Mouse (Mus musculus): ENCODE data around the gene Atad5.

Gene Atad5

DNA sequence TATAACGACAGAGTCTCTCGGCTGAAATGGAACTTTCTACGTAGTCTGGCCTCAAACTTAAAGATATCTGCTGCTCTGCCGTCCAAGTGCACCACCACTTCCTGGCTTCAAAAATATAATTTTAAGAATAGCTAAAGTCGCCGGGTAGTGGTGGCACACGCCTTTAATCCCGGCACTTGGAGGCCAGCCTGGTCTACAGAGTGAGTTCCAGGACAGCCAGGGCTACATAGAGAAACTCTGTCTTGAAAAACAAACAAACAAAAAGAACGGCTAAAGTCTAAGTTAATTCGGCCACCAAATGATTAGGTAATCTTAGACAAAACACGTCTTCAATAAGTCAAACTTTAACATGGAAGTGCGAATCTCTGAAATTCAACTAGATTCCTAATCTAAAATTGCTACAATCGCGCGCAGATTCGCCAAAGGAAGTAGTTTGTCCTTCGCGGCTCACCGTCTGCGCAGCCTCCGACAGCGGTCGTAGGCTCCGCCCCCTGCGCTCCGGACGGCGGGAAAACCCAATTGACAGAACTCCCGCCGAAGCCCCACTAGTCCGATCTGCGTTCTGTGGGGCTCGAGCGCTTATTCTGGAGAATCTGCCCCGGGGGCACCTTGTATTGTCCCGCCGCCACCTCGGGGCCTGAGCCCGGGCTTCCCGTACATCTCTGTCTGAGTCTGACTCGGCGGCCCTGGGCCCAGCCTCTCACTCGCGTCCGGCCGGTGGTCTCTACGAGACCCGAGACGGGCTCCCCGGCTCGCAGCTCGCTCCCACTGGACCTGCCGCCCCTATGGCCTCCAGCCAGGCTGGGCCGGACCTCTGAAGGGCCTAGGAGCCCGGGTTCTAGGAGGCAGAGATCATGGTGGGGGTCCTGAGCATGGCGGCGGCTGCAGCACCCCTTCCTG lies at the start of gene Atad5:
Atad5 (plus strand) TSS at position 484 of the 900 bp plus-strand sequence.
- CTCF ChIA-PET, result interaction anchor here (0.8 kb wide), 1 partner anchor 13 kb away, joined by 3 read pairs; no protein-coding TSS in a partner anchor

DNA sequence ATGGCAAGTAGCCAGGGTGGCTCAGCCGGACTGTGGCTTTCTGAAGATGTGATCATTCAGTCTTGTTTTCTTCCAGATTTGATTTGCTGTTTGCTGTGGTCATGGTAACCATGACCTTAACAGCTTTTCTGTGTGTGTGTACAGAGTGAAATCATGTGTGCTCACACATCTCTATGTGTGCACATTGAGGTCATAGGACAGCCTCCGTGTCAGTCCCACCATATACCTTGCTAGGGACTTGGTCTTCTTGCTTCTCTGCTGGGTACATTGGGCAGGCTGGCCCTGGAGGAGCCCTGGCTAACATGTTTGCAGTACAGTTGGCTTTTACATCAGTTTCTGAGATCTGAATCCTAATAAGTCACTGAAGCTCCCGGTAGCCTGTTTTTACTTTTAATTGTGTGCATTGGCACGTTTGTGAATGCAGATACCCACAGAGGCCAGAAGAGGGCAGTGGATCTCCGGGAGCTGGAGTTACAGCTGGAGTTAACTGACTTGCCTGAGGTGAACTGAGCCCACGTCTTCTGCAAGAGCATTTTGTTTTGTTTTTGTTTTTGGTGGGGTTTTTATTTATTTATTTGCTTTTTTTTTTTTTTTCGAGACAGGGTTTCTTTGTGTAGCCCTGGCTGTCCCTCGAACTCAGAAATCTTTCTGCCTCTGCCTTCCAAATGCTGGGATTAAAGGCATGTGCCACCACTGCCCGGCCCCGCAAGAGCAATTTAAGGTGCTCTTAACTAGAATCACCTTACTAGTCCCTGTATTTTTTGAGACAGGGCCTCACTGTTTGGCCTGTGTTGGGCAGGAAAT lies 46.4 kb upstream of the Atad5 start:
- CTCF ChIA-PET, result interaction anchor here (0.6 to 1.0 kb wide), 2 partner anchors 100 to 108 kb away, joined by 4 to 6 read pairs; no protein-coding TSS in a partner anchor

DNA sequence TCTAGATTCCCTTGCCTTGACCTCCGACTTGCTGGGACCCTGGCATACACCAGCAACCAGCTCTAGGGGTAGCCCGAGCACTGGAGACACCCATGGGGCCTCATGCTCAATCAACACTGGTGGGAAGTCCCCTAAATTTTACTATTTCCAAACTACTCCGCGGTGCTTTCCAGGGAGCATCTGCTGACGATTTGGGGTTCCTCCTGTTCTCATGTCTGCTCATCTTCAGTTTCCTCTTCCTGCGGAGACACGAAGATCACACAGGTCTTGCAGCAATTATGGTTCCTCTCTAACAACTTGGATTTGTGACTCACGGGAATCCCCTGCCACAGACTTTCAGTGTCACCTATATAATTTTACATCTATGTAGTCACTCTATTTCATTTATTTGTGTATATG lies 45.8 kb upstream of the Atad5 start:
- CTCF ChIA-PET, result interaction anchor here (0.6 to 1.0 kb wide), 2 partner anchors 100 to 107 kb away, joined by 4 to 6 read pairs; no protein-coding TSS in a partner anchor

DNA sequence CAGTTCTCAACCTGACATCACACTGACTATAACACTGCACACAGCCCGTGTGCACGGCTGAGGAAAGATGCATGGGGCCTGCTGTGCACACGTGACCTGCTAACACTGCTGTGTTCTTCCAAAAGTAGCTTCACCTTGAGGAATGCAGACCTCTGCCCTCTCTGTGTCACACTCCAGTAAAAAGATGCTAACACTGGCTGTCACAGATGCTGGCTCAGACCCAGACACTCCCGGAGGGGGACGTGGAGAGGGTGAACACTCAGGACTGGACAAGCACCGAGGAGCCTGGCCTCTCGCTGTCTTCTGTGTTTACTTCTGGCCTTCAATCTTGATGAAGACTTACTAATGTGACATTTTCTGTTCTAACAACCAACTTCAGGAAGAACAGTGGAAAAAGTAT lies 42.3 kb upstream of the Atad5 start:
- CTCF ChIA-PET, result interaction anchor here (0.6 kb wide), 1 partner anchor 15 kb away, joined by 22 read pairs; no protein-coding TSS in a partner anchor

DNA sequence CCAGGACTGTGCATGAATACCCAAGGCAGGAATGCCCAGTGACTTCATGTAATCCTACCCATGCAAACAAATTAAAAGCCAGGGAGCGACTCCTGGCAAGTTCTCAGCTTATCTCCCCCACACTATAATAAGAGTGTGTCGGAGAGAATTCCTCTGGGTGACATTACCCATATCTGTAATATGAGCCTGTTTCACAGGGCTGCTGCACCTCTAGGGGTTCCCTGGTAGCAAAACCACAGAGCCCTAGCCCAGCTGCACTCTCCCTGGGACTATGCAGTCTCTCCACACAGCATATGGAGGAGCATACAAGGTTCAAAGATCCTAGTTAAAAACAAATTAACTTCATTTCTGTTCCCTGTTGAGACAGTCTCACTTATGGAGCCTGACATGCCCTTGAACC lies 39.1 kb upstream of the Atad5 start:
- CTCF ChIA-PET, result no interaction called here

DNA sequence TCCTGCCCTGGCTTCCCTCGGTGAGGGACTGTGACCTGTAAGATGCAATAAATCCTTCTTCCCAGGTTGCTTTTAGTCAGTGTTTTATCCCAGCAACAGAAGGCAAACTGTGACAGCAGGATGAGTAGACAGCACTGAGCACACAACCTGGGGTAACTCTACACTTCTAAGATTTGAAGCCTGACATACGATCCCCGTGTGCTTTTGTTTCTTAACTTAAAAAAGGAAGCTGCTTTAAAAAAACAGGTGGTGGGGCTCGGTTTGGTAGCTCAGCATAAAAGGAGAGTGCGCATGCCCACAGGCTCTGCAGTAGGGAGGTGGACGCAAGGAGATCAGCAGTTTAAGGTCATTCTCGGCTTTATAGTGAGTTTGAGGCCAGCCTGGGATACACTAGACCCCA lies 36.7 kb upstream of the Atad5 start:
- CTCF ChIA-PET, result no interaction called here

DNA sequence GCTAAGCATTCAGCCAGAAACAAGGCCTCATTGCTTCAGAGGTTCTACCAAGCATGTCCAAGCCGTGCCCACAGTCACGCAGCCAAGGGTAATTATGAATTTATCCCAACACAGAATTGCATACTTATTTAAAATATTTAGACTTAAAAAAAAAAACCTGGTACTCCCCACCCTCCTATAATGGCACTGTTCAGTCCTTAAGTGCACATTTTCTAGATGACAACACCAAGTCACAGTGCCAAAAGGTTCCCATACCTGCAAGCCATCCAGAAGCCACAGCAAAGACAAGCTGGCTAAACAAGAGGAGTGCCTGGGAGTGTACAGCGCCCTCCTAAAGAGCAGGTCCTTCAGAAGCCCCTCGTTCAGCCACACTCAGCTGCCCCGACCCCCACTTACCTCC lies 36.0 kb upstream of the Atad5 start:
- CTCF ChIA-PET, result interaction anchor here (0.5 kb wide), 1 partner anchor 147 kb away, joined by 6 read pairs; no protein-coding TSS in a partner anchor

DNA sequence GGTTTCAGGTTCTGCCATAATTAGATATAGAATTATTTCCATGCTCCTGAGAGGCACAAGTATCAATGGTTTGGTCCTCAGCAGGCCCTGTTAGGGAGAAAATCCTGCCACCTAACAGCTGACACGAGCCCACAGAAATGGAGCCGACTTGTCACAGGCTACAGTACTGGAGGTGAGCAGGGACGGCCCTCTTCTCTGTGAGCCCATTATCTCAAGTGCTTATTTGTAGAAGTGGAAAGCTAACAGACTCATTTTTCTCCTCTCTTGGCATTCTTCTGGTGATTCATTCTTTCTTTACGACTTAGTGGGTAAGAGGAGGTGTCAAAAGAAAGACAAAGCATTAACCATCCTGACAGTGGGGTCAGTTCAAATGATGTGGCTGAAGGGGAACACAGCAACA lies 34.5 kb upstream of the Atad5 start:
- CTCF ChIA-PET, result no interaction called here

DNA sequence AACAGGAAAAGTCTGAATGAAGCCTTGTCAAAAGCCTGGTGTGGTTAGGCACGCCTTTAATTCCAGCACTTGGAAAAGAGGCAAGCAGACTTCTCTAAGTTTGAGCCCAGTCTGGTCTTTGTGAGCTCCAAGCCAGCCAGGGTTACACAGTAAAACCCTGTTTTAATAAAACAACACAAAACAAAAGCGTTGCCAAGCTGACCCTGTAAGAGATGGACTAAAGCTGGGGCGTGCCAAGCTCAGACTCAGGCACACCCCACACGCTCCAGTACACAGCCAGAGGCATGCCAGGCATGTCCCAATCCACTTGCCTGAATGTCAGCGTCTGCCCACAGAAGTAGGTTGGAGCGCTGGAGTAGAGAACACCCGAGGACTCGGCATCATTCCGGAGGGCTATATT lies 33.1 kb upstream of the Atad5 start:
- CTCF ChIA-PET, result interaction anchor here (0.9 kb wide), 1 partner anchor 12 kb away, joined by 5 read pairs; no protein-coding TSS in a partner anchor

DNA sequence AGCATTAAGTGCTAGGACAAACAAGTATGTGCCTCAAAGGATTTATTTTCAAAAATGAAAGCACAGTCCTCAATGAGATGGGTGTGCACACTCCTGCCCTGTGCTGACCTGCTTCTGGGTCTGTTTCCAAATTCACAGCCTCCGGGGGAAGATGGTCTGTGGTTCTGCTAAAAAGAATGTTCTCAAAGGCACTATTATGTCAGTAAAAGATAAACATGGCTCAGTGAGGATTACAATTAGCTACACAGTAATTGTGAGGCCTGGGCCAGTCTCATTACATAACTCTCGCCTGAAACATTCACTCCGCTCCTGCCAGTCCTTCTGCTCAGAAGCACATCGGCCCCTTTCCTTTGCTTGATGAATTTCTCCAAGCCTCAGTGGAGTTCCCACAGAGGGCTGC lies 27.0 kb upstream of the Atad5 start:
- CTCF ChIA-PET, result interaction anchor here (0.6 to 0.8 kb wide), 2 partner anchors 15 to 67 kb away, joined by 8 to 22 read pairs; no protein-coding TSS in a partner anchor

DNA sequence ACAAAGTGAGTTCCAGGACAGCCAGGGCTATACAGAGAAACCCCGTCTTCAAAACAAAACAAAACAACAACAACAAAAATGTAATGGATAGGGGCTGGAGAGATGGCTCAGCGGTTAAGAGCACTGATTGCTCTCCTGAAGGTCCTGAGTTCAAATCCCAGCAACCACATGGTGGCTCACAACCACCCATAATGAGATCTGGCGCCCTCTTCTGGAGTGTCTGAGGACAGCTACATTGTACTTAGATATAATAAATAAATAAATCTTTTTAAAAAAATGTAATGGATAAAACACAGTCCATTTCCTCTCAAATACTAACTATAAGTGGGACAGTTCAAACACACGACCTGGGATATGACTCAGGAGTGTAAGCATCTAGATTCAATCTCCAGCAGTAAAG lies 22.8 kb upstream of the Atad5 start:
- CTCF ChIA-PET, result interaction anchor here (0.6 to 1.4 kb wide), 2 partner anchors 13 to 17 kb away, joined by 5 to 27 read pairs; no protein-coding TSS in a partner anchor

DNA sequence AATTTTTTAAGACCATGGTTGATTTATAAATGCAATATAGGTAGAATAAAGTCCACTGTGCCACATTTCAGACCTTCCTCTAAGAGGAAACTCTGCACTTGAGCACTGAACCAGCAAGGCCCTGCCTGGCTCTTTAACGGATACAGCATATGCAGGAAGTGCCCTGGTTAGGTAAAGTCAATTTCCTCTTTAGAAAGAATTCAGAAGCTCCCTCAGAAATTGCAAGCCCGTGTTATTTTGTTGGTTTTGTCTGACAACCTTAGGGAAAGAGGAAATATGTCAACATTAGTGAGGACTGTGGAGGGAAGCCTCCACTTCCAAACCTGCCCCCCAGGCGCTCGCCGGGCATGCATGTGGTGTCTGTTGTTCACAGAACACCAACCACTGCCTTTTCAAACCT lies 21.6 kb upstream of the Atad5 start:
- CTCF ChIA-PET, result interaction anchor here (0.6 to 1.4 kb wide), 2 partner anchors 12 kb away, joined by 5 read pairs; no protein-coding TSS in a partner anchor

DNA sequence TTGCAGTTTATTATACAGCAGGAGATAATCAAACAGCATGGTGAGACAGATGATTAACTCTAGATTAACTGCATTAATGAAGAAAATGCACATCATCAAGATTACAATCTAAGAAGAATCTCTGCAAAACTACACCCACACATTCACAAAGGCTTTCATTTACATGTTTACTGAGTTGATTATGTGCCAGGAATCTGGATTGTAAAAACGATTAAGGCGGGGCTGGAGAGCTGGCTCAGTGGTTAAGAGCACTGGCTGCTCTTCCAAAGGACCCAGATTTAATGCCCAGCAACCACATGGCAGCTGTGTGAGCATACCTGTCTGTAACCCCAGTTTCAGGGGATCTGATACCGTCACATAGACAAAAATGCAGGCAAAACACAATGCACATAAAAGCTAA lies 19.4 kb upstream of the Atad5 start:
- CTCF ChIA-PET, result no interaction called here

DNA sequence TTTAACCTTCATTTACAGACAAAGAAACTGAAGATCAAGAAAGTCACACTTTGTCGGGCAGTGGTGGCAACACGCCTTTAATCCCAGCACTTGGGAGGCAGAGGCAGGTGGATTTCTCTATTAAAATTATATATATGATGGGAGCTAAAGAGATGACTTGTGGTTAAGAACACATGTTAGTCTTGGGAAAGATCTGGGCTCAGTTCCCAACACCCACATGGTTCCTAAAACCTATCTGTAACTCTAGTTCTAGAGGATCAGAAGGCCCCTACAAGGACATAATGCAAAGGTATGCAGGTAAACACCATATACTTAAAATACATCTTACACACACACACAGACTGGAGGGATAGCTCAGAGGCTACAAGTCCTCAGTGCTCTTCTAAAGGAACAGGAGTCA lies 18.2 kb upstream of the Atad5 start:
- CTCF ChIA-PET, result no interaction called here

DNA sequence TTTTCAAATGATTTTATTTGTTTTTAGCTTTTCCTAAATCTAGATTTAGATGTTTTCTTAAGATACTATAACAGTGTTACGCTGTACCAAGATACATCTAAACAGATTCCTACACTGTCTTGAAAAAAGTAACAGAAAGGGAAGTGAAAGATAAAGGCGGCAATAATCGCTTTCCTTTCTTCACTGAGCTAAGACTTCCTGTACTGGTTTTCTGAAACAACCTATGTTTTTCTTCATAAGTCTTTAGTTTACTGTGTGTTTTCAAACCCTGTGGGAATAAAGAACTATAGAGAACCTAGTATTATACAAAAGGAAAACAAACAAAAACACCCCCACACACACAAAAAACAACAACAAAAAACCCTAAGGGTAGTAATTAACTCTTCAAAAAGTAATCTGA lies 16.8 kb upstream of the Atad5 start:
- CTCF ChIA-PET, result interaction anchor here (0.6 kb wide), 3 partner anchors 9 to 139 kb away, joined by 3 to 12 read pairs (median 3); no protein-coding TSS in a partner anchor

DNA sequence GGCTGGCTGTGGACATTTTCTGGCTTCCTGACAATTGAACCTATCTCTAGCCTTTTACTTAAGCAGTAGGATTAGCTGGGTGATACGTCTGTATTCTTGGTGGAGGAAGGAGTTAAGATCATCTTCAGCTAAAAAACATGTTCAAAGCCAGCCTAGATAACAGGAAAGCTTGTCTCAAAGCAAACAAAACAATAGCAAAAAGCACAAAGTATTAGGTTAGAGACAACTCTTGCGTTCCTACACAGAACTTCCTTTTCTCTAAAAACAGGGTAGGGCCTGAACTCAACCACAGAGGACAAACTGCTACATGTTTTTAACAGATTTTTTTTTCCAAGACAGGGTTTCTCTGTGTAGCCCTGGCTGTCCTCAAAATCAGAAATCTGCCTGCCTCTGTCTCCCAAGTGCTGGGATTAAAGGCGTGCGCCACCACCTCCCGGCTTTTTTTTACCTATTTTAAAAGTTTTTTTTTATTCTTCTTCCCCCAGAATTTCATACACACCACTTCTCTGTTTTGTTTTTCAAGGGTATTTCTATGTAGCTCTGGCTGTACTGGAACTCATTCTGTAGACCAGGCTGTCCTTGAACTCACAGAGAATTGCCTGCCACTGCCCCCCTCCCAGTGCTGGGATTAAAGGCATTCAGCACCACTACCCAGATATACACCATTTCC lies 13.5 kb upstream of the Atad5 start:
- CTCF ChIA-PET, result no interaction called here

DNA sequence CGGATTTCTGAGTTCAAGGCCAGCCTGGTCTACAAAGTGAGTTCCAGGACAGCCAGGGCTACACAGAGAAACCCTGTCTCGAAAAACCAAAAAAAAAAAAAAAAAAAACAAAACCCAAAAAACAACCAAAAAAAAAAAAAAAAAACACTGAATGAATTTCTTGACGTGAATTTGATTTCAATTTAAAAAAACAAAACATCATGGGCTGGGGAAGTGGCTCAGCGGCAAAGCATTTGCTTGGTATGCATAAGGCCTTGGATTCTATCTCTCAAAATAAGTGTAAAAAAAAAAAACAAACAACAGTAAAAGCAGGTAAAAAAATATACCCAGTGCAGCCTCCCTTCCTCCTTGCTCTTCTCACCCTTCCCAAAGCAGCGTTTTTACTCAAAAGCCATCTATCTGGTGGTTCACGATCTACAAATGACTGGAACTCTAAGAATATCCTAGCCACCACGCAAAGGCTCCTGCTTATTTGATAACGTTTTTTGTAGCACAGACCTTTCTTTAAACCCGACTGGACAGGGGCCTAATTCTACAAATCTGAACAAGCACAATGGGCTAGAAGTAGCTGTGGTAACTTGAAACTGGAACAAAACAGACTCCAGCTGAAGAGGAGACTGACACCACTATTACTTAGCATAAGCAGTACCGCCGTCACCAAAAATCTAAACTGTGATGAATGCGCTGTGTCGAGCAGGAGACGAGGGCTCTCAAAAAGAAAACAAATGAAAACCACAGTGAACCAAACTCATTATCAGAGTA lies 11.2 kb upstream of the Atad5 start:
- CTCF ChIA-PET, result interaction anchor here (0.6 to 0.7 kb wide), 2 partner anchors 13 to 737 kb away, joined by 5 read pairs; no protein-coding TSS in a partner anchor

DNA sequence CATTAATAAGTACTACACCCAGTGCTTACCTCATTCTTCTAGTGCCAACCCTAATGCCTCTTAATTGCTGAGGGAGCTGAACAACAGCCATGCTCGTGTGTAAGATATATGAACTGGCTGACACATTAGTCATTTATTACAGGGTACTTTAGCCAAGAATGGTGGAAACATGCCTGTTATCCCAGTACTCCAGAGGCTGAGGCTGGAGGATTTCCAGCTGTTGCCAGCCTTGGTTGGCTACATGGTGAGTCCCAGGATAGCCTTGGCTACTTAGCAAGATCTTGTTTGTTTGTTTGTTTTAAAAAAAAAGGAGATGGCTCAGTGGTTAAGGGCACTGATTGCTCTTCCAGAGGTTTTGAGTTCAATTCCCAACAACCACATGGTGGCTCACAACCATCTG lies 10.4 kb upstream of the Atad5 start:
- CTCF ChIA-PET, result interaction anchor here (0.6 to 1.0 kb wide), 3 partner anchors 11 to 14 kb away, joined by 5 read pairs; no protein-coding TSS in a partner anchor

DNA sequence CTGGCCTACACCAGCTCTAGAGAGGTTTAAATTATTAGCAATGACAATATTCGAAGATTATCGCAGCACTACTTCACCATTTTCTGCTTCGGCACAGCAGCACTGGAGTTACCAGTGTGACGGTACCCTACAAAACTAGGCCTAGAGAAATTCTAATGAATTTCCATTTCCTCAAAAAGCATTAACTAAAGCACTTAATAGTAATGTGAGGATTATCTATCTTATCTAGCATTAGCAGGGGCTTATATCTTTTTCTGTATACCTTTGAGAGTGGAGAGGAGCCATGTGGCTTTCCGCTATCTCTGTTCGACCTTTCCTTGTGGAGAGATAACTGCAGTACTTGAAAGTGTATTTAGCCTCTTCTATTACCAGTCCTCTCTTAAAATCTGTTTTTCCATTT lies 9.4 kb upstream of the Atad5 start:
- CTCF ChIA-PET, result interaction anchor here (1.0 kb wide), 2 partner anchors 11 to 13 kb away, joined by 5 read pairs; no protein-coding TSS in a partner anchor

DNA sequence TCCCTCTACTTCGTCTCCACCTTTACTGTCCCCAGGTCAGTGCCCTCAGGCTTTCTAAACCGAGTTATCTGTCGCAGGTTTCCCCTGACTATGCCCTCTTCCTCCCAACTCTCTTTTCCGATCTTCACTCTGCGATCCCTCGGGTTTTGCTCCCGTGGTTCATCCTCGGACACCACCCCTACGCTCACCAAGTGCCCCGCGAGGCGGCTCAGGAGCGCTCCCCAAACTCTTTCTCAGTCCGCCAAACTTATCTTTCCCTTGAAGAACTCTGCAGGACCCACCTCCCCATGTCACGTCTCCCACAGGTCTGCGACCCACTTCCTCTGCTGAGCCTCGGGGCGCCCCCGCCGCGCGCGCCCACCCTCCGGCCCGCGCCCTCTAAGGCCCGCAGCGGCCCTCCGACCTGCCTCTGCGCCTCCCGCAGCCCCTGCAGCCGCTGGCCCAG lies 8.8 kb upstream of the Atad5 start:
- CTCF ChIA-PET, result no interaction called here

Measured in spleen, embryonic (tissue).